Mouse (Mus musculus) Patski (cell line): ENCODE results near the gene Arhgap27. TPM values are rescaled to one million over a fixed set of nuclear protein-coding genes. Genes with fewer than 3 reads are reported as not detected.
"Not testable (repeated sequence)": the region's sequence is repeated elsewhere in the genome, so short reads cannot be mapped to it uniquely, and the experiment has no call there.

Experiments used
- ATAC-seq: fragments of 100-300 bp; one replicate; pipeline ENCODE4 v1.8.0; 2021
- CTCF ChIA-PET: fragments of 350-600 bp; sonication (Branson Sonifier 250); formaldehyde crosslinking; loops from one replicate; lab custom pipeline; 2022; ENCODE audit warnings: inconsistent platforms; lab: Charles Lee
- POLR2A ChIA-PET: fragments of 350-600 bp; sonication (Branson Sonifier 250); formaldehyde crosslinking; loops from one replicate; lab custom pipeline; 2022; ENCODE audit warnings: antibody characterized with exemption, inconsistent platforms; lab: Charles Lee
- DNase-seq: peaks from one replicate; pipeline ENCODE4 v3.0.0-alpha.2; 2011; ENCODE audit warnings: low read depth, low spot score
- H3K27me3 ChIP-seq: fragments of 371-371 bp; one replicate; pipeline ENCODE4 v1.5.1; 2021
- CTCF ChIP-seq: fragments of 100-300 bp; IDR thresholded peaks from one replicate; pipeline ENCODE4 v1.5.1; 2021
- in situ Hi-C: fragments of 300-500 bp; cut with MboI; formaldehyde crosslinking; loops from 3 replicates; pipeline ENCODE4 v1.11.1; 2018; ENCODE audit warnings: low pct_unique_long_range_greater_than_20kb, mixed read lengths
- polyA plus RNA-seq: library from polyadenylated mRNA; unstranded; gene quantifications from one replicate; pipeline ENCODE4 v1.2.3, GENCODE M21; 2021

The Arhgap27 gene
- polyA plus RNA-seq, result 11.9 TPM

DNA sequence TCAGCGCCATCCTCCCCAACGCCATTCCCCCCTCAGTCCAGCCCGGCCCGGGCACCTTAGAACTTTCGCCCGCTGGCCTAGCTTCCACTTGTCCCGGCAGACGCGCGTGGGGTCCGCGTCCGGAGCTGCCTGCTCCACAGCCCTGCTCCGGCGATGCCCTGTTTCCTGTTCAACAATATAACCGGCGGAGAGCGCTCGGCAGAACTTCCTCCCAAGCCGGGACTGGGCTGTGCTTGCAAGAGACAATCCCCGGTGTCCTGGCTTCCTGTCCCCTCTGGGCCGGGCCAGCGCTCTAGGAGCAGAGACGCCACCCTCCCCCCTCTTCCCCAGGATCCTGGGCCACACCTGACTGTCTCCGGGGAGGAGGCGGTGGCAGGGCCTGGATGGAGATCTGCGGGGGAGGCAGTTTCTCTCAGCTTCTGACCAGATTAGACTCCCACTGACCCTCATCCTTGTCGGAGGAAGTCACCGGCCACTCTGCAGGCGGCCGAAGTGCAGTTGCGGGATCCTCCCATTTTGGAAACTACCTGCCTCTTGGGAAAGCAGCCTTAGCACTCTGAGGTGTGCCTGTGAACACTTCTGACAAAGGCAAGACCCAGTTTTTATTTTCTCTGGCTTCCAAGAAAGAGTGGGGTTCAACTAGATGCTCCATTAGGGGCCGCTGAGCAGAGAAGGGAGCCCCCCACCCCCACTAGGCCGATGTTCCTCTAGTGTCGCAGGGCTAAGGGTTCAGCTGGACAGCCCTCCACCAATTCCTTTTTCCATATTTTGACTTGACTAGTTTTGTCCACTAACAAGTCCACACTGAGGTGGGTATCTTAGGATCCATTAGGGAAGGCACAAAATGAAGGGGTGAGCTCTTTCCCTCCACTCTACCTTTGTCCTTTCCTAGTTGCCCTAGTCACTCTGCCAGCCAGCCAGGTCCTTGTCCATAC lies at the start of gene Arhgap27:
Arhgap27 (minus strand) TSS at position 479 of the 935 bp plus-strand sequence.
- TF ChIP-seq CTCF, result no peak
- POLR2A ChIA-PET, result no interaction called here
- in situ Hi-C loops, result loop anchor here (10.0 kb wide), 1 partner anchor 101 kb away; no protein-coding TSS in a partner anchor
- ATAC-seq, result no peak
- no peaks in the 10 kb centered on the region for H3K27me3 ChIP-seq
- CTCF ChIA-PET, result interaction anchor here (1.4 kb wide), 1 partner anchor 9 kb away, joined by 4 read pairs; no protein-coding TSS in a partner anchor
- no peak for DNase-seq

DNA sequence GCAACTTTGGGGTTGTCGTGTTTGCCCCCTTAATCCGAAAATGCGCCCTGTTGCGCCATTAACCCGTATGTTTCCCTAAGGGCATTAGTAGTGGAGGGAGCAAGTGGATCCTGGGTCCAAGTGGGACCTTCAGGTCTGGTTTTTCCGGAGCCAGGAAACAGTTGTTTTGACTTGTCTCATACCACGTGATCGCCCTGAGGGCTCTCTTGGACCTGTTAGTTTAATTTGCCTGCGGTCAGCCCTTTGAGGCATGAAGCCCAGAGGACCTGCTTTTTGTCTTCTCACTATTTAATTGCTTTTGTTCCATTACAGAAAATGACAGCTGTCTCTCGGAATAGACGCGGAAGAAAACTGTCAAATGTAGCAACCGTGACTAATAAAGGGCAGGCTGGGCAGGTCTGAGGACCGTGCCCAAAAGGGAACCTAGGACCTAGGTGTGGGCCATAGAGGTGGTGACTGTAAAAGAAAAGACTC lies 49.5 kb upstream of the Arhgap27 start:
- ATAC-seq (peak; percentile 56), DNase-seq (peak; percentile 42)
- POLR2A ChIA-PET, result interaction anchor here (1.0 to 1.2 kb wide), 3 partner anchors 10 to 54 kb away, joined by 3 read pairs; no protein-coding TSS in a partner anchor
- no peak for TF ChIP-seq CTCF
- CTCF ChIA-PET, result interaction anchor here (1.0 to 1.1 kb wide), 2 partner anchors 11 to 51 kb away, joined by 3 read pairs; no protein-coding TSS in a partner anchor
- H3K27me3 ChIP-seq, result peaks cover 2% of the 10 kb centered on the region
- in situ Hi-C loops, result loop anchor here (5.0 kb wide), 1 partner anchor 49 kb away; no protein-coding TSS in a partner anchor

- in situ Hi-C loops, result loop anchor here (5.0 kb wide), 1 partner anchor 50 kb away; no protein-coding TSS in a partner anchor
- ATAC-seq, result peak; percentile 94
- DNase-seq, result peak; percentile 56
- CTCF ChIA-PET, result interaction anchor here (1.0 to 1.1 kb wide), 2 partner anchors 10 to 52 kb away, joined by 3 read pairs; no protein-coding TSS in a partner anchor
- POLR2A ChIA-PET, result interaction anchor here (1.0 to 1.2 kb wide), 2 partner anchors 12 to 54 kb away, joined by 3 read pairs; no protein-coding TSS in a partner anchor
- H3K27me3 ChIP-seq, result peaks cover 2% of the 10 kb centered on the region
- TF ChIP-seq CTCF, result no peak
These were observed 48.8 kb upstream of the Arhgap27 start, which contains the start of gene Plekhm1 for GRCm38 (mm10) chr11:103411981-103412949. Plekhm1 (minus strand) TSS chr11:103412687.

GRCm38 (mm10) chr11:103411301-103411700 lies 47.8 kb upstream of the Arhgap27 start:
- CTCF ChIA-PET, result interaction anchor here (1.1 to 1.3 kb wide), 2 partner anchors 9 to 53 kb away, joined by 3 to 8 read pairs; no protein-coding TSS in a partner anchor
- no peak for TF ChIP-seq CTCF
- POLR2A ChIA-PET, result no interaction called here
- no peak for DNase-seq
- no peak for ATAC-seq
- in situ Hi-C loops, result loop anchor here (5.0 kb wide), 1 partner anchor 51 kb away; no protein-coding TSS in a partner anchor
- H3K27me3 ChIP-seq, result peaks cover 2% of the 10 kb centered on the region

GRCm38 (mm10) chr11:103408880-103409279 lies 45.4 kb upstream of the Arhgap27 start:
- ATAC-seq (no peak), DNase-seq (no peak)
- ChIA-PET POLR2A (no interaction called here), CTCF (interaction anchor here (1.4 to 2.3 kb wide), 2 partner anchors 10 to 50 kb away, joined by 3 to 8 read pairs; no protein-coding TSS in a partner anchor)
- no peak for TF ChIP-seq CTCF
- in situ Hi-C loops, result no loop called here
- H3K27me3 ChIP-seq, result no peaks in the 10 kb centered on the region

GRCm38 (mm10) chr11:103407136-103407535 lies 43.6 kb upstream of the Arhgap27 start:
- ATAC-seq, H3K27me3 ChIP-seq, in situ Hi-C loops, DNase-seq, POLR2A ChIA-PET: not testable (repeated sequence)
- CTCF ChIA-PET, result interaction anchor here (1.7 to 2.3 kb wide), 2 partner anchors 48 to 51 kb away, joined by 3 to 8 read pairs; no protein-coding TSS in a partner anchor

DNA sequence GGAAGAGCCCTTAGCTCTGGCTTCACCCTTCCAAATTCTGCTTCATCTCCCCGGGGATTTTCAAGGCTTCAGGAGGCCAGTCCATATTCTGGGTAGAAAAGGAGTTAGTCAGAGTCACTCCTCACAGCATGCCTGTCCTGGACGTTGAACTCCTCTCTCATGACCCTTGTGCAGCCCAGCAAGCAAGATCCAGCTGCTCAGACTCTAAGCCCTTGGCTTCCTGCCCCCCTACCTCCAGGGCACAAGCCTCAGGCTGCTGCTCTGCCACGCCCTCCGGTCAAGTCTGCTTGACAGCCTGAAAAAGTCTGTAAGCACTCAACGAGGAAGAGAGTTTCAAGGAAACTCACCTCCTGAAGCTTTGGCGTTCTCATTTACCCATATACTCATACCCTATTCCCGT lies 43.1 kb upstream of the Arhgap27 start:
- TF ChIP-seq CTCF, result no peak
- no peak for DNase-seq
- H3K27me3 ChIP-seq, result no peaks in the 10 kb centered on the region
- CTCF ChIA-PET, result interaction anchor here (1.7 kb wide), 1 partner anchor 51 kb away, joined by 3 read pairs; no protein-coding TSS in a partner anchor
- peak; percentile 41 for ATAC-seq
- POLR2A ChIA-PET, result interaction anchor here (0.6 to 1.1 kb wide), 2 partner anchors 48 to 486 kb away, joined by 3 read pairs; no protein-coding TSS in a partner anchor
- in situ Hi-C loops, result no loop called here

GRCm38 (mm10) chr11:103405814-103406213 lies 42.3 kb upstream of the Arhgap27 start:
- POLR2A ChIA-PET, result interaction anchor here (1.1 kb wide), 1 partner anchor 47 kb away, joined by 3 read pairs; no protein-coding TSS in a partner anchor
- in situ Hi-C loops, result no loop called here
- H3K27me3 ChIP-seq, result no peaks in the 10 kb centered on the region
- CTCF ChIA-PET, result interaction anchor here (1.1 kb wide), 1 partner anchor 11 kb away, joined by 4 read pairs; no protein-coding TSS in a partner anchor
- no peak for TF ChIP-seq CTCF
- DNase-seq, result no peak
- ATAC-seq, result no peak

DNA sequence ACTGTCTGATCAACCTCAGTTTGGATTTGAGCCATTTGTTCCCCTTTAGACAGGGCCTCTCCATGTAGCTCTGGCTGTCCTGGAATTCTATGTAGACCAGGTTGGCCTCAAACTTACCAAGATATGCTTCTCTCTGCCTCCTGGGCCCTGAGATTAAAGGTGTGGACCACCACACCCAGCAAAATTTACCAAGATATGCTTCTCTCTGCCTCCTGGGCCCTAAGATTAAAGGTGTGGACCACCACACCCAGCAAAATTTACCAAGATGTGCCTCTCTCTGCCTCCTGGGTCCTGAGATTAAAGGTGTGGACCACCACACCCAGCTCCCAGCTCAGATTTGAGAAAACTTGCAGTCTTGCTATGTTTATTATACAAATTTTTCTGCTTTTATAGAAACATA lies 41.1 kb upstream of the Arhgap27 start:
- ChIA-PET CTCF (no interaction called here), POLR2A (no interaction called here)
- in situ Hi-C loops, result no loop called here
- TF ChIP-seq CTCF, result no peak
- H3K27me3 ChIP-seq, result no peaks in the 10 kb centered on the region
- no peak for ATAC-seq
- DNase-seq, result no peak
